Mouse (Mus musculus) liver, embryonic 15.5 days (tissue): ENCODE data around the gene Ccdc12. TPM values are rescaled to one million over a fixed set of nuclear protein-coding genes. Genes with fewer than 3 reads are reported as not detected.

Experiments used
- ATAC-seq: fragments of 200-750 bp; cut with Nextera tagmentation; 2 replicates; pipeline ENCODE4 v1.8.0; 2017; ENCODE audit warnings: moderate number of reproducible peaks, mild to moderate bottlenecking, moderate library complexity; ENCODE audit not compliant: insufficient read depth
- H3K27ac ChIP-seq: fragments of 300-500 bp; sonication (generic); replicated peaks from 2 replicates; pipeline ENCODE4 v1.5.1; 2015; ENCODE audit warnings: mild to moderate bottlenecking, inconsistent platforms
- H3K27me3 ChIP-seq: fragments of 300-500 bp; sonication (generic); 2 replicates; pipeline ENCODE4 v1.6.1; 2015; ENCODE audit warnings: mild to moderate bottlenecking, inconsistent platforms
- H3K36me3 ChIP-seq: fragments of 300-500 bp; sonication (generic); replicated peaks from 2 replicates; pipeline ENCODE4 v1.6.1; 2015; ENCODE audit warnings: moderate library complexity, mild to moderate bottlenecking, inconsistent platforms
- H3K4me1 ChIP-seq: fragments of 300-500 bp; sonication (generic); replicated peaks from 2 replicates; pipeline ENCODE4 v1.6.1; 2015; ENCODE audit warnings: inconsistent platforms
- H3K4me2 ChIP-seq: fragments of 300-500 bp; sonication (generic); 2 replicates; pipeline ENCODE4 v1.6.1; 2015; ENCODE audit warnings: moderate library complexity, mild to moderate bottlenecking, inconsistent platforms
- H3K4me3 ChIP-seq: fragments of 300-500 bp; sonication (generic); replicated peaks from 2 replicates; pipeline ENCODE4 v1.5.1; 2015; ENCODE audit warnings: mild to moderate bottlenecking, inconsistent platforms
- H3K9ac ChIP-seq: fragments of 300-500 bp; sonication (generic); 2 replicates; pipeline ENCODE4 v1.6.1; 2015; ENCODE audit warnings: moderate library complexity, mild to moderate bottlenecking, inconsistent platforms
- H3K9me3 ChIP-seq: fragments of 300-500 bp; sonication (generic); replicated peaks from 2 replicates; pipeline ENCODE4 v1.6.1; 2016; ENCODE audit warnings: inconsistent platforms
- WGBS: fragments of 180-500 bp; shearing (Covaris S2); methylation state at CpG from one replicate; pipeline ENCODE4 v1.1.7; 2015; ENCODE audit warnings: mixed read lengths; ENCODE audit not compliant: insufficient replicate concordance; 5-methylcytosine and 5-hydroxymethylcytosine counted together
- microRNA-seq: library from miRNA; unstranded; fragments of <30 nt; microRNA quantifications from one replicate; pipeline ENCODE4, GENCODE M21; 2016
- polyA plus RNA-seq: library from polyadenylated mRNA; unstranded; fragments of >200 nt; fragmentation: Nextera tagmentation; extraction: Ambion mirVana; gene quantifications from 2 replicates; pipeline ENCODE4 v1.2.1, GENCODE M21; 2015

Gene Ccdc12
- polyA plus RNA-seq, 1 experiment from 2014 or later = 60.9 TPM

DNA sequence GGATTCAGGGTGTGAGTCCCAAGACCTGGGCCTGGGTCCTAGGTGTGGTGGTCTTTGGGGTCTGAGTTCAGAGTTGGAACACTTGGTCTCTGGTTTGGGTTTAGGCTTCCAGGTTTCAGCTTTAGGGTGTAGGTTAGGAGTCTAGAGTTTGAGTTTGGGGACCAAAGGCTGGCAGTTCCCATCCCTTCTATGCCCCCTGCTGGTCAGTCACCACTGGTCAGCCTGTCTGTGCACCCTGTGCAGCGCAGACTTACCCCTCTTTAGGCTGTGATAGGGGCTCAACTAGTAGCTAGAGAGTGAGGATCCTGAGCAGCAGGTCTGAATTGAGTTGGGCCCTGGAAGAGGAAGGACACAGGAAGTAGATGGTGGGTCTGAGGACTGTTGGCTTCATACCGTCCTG is 103.0 kb downstream of the Ccdc12 start:
- Histone ChIP-seq H3K4me2 (no peak overlapping the region), H3K4me3 (no peak overlapping the region), H3K36me3 (no peaks in the 10 kb centered on the region), H3K27ac (no peak overlapping the region), H3K4me1 (no peaks in the 10 kb centered on the region), H3K9me3 (no peaks in the 10 kb centered on the region), H3K9ac (no peak overlapping the region), H3K27me3 (peaks cover 8% of the 10 kb centered on the region; the same call in 1 of the 2 replicates)
- 43% methylated on average over 2 of the region's 2 CpGs for WGBS
- no peak for ATAC-seq

DNA sequence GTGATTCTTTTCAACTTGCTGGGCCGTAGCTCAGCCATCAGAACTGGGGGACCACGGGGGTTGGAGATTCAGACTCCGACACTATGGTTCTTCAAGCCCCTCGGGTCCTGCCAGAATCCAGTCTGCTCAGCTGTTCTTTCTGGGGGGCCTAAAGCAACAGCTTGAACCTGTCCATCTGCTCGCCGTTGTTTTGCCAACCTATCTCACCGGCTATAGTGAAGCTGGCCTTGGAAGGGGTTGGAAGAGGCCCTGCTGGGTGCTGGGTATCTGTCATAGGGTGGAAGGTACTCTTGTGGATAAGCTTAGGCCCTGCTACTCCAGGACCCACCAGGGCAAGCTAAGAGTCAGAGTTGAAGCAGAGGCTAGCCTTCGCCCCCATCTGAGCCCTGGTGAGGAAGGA is 104.6 kb downstream of the Ccdc12 start:
- no peak for ATAC-seq
- no peaks in the 10 kb centered on the region for H3K36me3 ChIP-seq
- H3K4me2 ChIP-seq = no peak overlapping the region
- H3K9me3 ChIP-seq = no peaks in the 10 kb centered on the region
- H3K27me3 ChIP-seq = peaks cover 13% of the 10 kb centered on the region
- H3K4me1 ChIP-seq = no peaks in the 10 kb centered on the region
- no peak overlapping the region for H3K4me3 ChIP-seq
- no peak overlapping the region for H3K9ac ChIP-seq
- 62% methylated on average over 8 of the region's 8 CpGs for WGBS
- H3K27ac ChIP-seq = no peak overlapping the region

Small RNA genes within 50 kb of the gene (microRNA-seq; reads per million reads assigned to microRNA genes)
- not detected for gene Mir8107

Other genes starting within 250 kb of the Ccdc12 start
- 3.5 and 3.7 TPM in 2 replicates for gene Ptpn23, start 248.3 kb upstream of the Ccdc12 start, polyA plus RNA-seq
- 447 and 537 TPM in 2 replicates for gene Ngp, start 236.8 kb upstream of the Ccdc12 start, polyA plus RNA-seq
- gene Klhl18, start 179.8 kb upstream of the Ccdc12 start, polyA plus RNA-seq = 2.5 TPM in 2 replicates
- gene Kif9, start 179.5 kb upstream of the Ccdc12 start, polyA plus RNA-seq = 0.17 and 0.23 TPM in 2 replicates
- 9.2 and 10.5 TPM in 2 replicates for gene Setd2, start 123.9 kb upstream of the Ccdc12 start, polyA plus RNA-seq
- 1.6 and 2.5 TPM in 2 replicates for gene Nradd, start 32.1 kb upstream of the Ccdc12 start, polyA plus RNA-seq
- 1.8 and 2.4 TPM in 2 replicates for gene Nbeal2, start 2.3 kb upstream of the Ccdc12 start, polyA plus RNA-seq
- gene Myl3, start 85.4 kb downstream of the Ccdc12 start, polyA plus RNA-seq = 2.8 and 3.0 TPM in 2 replicates
- gene Pth1r, start 90.6 kb downstream of the Ccdc12 start, polyA plus RNA-seq = 3.0 and 3.6 TPM in 2 replicates
- not detected in 2 replicates for gene Prss42, start 141.7 kb downstream of the Ccdc12 start, polyA plus RNA-seq
- not detected in 2 replicates for gene Prss44, start 157.5 kb downstream of the Ccdc12 start, polyA plus RNA-seq
- gene Prss43, start 170.2 kb downstream of the Ccdc12 start, polyA plus RNA-seq = not detected in 2 replicates
- gene Prss45, start 178.1 kb downstream of the Ccdc12 start, polyA plus RNA-seq = not detected in 2 replicates
- not detected in 2 replicates for gene Prss46, start 188.0 kb downstream of the Ccdc12 start, polyA plus RNA-seq
- 13.9 and 14.5 TPM in 2 replicates for gene Prss50, start 201.5 kb downstream of the Ccdc12 start, polyA plus RNA-seq
- gene Als2cl, start 223.4 kb downstream of the Ccdc12 start, polyA plus RNA-seq = 1.7 and 2.6 TPM in 2 replicates
- 1.8 and 2.5 TPM in 2 replicates for gene Tmie, start 223.6 kb downstream of the Ccdc12 start, polyA plus RNA-seq